Mouse (Mus musculus): ENCODE measurements around the gene Wdr24.
"Not testable (repeated sequence)": the region's sequence is repeated elsewhere in the genome, so short reads cannot be mapped to it uniquely, and the experiment has no call there.

The Wdr24 gene

DNA sequence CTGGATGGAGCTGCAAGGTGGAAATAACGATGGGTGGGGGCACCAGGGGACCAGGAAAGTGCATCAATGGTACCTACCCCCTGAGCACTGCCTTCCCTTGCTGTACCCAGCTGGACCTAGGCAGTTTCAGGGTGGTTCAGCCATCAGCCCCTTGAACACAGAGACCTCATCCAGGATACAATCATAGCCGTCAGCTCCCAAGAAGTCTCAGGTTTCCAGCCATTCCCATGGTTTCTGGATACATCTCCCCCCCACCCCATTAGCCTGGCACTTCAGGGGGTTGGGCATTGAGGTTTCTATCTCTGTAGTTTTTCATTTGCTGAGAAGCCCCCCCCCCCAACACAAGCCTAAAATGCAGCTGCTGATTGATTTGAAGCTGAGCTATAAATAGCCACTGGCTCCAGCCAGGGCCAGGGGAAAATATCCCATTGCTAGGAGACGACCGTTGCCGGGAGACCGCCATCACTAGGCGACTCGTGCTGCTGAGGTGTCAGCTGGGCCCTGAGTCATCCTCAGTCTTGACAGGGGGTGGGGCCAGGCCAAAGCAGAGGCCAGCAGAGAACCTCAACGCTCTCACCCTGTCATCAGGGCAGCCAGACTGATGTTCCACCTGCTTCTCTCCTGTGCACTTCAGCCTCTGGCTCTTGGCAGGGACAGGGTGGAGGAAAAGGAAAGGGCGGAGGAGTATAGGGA is 20.5 kb upstream of the Wdr24 start:
- intact Hi-C loops (cut with DNase I) = loop anchor here (2.0 kb wide), 1 partner anchor 30 kb away; the partner anchor contains the start of gene Narfl

DNA sequence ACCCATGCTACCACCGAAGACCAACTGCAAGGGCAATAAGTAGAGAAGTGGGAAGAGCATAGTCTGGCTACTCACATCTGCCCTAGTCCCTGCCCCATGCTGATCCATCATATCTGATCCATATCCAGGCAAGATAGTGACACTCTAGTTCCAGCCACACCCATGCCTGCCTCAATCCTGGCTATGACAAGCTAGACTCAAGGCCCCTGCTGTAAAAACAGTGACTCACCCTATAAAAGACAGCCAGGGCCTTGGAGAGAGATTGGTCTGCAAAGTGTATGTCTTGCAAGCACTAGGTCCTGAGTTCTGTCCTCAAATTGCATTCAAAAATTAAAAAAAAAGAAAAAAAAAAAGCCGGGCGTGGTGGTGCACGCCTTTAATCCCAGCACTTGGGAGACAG is 16.9 kb upstream of the Wdr24 start:
- intact Hi-C loops (cut with DNase I) = no loop called here

DNA sequence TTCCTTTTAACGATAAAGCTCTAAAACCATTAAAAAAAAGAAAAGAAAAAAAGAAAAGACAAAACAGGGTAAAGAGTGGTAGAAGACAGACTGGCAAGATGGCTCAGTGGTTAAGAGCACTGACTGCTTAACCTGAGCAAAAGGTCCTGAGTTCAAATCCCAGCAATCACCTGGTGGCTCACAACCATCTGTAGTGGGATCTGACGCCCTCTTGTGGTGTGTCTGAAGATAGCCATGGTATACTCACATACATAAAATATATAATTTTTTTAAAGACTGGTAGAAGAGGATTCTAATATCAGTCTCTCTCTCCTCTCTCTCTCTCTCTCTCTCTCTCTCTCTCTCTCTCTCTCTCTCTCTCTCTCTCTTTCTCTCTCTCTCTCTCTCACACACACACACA is 16.0 kb upstream of the Wdr24 start:
- intact Hi-C loops (cut with DNase I) = not testable (repeated sequence)

DNA sequence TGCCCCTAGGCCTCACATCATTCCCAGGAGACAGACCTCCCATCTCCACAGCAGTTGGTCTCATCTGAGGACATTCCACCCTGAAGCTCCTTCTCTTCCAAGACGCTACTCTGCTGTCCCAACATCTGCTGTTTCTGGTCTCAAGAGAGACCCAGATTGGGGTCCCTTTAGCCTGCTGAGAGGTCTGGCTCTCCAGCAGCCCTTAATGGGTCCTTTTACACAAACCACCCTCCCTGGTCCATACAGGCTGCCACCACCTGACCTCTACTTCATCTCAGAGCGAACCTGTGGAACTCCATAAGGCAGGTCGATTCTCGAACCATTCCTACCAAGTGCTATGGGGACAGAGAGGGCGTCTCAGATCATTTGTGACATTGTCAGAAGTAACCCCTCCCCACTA is 15.4 kb upstream of the Wdr24 start:
- intact Hi-C loops (cut with DNase I) = no loop called here

DNA sequence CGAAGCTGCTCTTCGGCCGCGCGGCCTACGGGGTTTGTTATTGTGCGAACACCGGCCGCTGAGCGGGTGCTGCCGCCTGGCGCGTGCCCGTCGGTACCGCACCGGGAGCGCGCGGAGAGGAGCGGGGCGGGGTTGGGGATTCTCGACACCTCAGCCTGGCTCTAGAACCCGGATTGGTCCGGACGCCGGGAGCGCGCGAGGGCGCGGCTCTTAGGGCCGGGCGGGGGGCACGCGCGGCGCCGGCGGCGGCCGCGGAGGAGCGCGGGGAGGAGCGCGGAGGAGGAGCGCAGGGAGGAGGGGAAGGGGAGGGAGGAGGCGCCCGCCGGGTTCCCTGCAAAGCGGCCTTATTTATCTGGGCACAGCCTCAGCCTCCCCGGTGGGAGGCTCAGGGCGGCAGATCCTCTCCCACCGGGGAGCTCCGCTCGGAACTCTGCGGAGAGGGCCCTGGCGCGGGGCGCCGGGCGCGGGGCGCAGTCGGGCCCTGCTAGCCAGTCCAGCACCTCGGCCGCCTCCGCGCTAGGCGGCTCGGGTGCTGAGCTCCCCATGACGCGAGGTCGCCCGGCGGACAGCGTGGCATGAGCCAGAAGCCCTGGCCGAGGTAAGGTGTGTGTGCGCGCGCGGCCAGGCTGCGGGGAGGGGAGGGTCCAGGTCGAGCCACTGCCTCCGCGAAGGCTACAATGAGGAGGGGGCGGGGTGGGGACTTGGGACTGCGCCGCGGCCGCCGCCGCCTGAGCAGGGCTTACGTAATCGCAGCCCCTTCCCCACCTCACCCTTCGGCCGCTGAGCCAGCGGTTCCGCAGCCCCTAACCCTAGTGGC is 14.4 kb upstream of the Wdr24 start, which contains the start of gene Fbxl16:
Gene Fbxl16 (plus strand): TSS at position 297 of the 817 bp plus-strand sequence.
- intact Hi-C loops (cut with DNase I) = no loop called here

DNA sequence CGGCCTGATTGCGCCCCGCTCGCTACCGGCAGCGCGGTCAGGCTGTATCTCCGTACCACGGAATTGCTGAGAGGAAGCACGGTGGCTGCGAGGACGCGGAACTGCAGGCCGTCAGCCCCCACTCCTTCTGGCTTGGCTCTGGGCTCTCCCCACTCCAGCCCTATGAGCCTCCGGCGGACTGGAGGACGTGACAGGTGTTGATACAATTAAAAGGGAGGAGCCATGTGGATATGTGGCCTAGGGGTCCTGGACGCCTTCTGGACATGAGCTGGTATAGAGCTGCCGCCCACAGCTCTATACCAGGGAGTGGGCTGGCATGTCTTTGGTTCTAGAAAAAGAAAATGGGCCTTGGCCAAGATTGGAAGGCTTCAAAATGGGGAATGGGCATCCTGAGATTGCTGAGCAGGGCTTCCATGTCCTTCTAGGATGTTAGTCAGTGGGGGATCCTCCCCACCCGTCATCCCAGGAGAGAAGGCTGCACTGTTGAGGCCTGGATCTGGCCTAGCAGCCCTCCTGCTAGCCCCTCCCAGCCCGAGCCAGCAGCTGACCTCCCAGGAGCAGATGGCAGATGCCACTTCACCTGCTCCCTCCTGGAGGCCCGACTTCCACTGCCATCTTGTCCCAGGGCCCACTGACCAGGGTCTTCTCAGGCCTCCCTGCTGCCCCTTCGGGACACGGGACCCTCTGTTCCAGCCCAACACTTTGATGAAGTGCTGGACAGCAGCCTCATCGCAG is 13.7 kb upstream of the Wdr24 start:
- intact Hi-C loops (cut with DNase I) = no loop called here

DNA sequence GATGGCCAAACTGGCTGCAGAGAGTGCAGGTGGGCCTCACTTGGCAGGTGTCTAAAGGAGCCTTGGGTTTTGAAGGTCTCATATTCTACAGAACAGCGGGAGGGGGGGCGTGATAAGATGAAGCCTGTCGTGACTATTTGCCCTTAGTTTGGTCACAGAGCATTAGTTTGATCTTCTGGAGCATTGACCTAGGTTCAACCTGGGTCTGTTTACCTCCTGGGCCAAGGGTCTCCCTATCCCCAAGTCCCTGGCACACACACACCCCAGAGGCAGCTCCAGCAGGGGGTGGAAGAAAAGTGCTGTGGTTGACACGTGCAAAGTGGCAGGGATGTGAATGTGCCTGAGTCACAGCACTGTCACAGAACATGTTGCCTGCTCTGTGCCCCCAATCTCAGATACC is 12.5 kb upstream of the Wdr24 start:
- intact Hi-C loops (cut with DNase I) = no loop called here

DNA sequence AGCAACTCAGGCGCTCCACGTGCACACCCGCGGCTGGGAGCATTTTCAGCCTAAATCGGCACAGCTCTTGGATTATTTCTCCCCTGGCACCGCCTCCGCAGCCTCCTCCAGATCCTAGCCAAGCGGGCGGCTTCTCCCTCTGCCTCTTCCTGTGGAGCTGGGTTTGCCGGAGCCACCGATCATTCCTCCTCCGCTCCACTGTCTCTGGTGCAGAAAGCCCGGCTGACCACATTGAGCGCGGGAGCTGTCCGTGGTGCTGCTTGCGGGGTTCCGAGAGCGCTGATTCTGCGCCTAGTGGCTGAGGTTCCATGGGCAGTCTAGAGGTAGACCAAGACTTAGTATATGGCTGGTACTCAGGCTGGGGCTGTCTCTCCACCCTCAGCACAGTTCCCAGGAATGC is 10.0 kb upstream of the Wdr24 start:
- intact Hi-C loops (cut with DNase I) = no loop called here

DNA sequence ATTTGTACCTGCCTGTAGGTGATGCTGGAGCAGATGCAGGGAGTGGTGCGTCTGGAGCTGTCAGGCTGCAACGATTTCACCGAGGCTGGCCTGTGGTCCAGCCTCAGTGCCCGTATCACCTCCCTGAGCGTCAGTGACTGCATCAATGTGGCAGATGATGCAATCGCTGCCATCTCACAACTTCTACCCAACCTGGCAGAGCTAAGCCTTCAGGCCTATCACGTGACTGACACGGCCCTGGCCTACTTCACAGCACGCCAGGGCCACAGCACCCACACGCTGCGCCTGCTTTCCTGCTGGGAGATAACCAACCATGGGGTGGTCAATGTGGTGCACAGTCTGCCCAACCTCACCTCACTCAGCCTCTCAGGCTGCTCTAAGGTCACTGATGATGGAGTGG is 5.8 kb upstream of the Wdr24 start:
- intact Hi-C loops (cut with DNase I) = no loop called here

DNA sequence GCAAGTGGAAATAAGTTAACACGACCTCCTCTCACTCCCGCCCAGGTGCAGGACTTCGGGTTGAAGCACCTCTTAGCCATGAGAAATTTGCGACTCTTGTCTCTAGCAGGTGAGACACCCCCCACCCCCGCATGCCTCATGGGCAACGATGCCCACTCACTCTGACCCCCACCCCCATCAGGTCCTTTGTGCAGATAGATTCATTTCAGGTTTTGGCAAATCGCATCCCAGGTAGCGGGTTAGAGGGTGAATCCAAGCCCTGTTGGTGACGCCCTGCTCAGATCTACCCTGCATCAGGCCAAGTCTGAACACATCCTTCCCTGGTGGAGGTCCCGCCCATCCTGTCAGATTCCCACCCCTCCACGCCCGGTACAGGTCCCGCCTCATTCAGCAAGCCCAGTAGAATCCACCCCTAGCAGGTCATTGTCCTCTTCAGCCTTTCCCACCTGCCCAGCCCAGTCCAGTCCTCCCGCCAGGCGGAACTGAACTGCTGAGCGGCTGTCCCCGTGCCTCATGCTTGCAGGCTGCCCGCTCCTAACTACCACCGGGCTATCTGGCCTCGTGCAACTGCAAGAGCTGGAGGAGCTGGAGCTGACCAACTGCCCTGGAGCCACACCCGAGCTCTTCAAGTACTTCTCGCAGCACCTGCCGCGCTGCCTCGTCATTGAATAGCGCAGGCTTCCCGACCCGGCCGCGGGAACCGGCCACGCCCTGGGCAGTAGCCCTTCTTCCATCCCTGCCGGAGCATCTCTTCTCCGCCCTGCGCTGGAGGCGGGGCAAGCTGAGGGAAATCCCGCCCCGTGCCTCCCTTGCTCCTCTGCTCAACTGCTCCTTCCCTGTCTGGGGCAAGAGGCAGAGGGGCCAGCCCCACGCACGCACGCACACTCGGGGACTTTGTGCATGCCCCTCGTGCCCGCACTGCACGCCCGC is 4.3 kb upstream of the Wdr24 start:
- intact Hi-C loops (cut with DNase I) = no loop called here

DNA sequence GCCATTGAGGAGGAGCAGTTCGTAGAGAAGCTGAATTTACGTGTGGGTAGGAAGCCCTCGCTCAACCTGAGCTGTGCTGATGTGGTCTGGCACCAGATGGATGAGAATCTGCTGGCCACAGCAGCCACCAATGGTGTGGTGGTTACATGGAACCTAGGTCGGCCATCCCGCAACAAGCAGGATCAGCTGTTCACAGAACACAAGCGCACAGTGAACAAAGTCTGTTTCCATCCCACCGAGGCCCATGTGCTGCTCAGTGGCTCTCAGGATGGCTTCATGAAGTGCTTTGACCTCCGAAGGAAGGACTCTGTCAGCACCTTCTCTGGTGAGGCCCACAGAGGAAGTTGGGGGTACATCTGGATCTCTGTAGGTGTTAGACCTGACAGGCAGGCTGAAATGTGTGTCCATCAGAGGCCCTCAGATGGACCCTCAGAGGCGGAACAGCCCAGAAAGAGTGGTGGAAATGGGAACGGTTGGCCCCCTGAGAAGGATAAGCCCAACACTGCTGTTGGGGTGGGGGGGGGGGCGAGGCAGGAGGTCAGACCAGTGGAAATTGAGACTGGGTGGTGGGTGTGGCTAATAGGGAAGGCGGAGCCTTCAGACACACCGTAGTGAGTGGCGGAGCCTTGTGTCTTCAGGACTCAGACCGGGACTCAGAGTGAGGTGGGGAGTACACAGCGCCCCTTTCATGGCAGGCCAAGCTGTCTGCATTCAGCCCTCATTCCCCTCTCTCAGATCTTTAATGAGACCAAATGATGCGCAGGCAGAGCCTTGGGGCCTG is 1.1 kb downstream of the Wdr24 start:
- intact Hi-C loops (cut with DNase I) = no loop called here

DNA sequence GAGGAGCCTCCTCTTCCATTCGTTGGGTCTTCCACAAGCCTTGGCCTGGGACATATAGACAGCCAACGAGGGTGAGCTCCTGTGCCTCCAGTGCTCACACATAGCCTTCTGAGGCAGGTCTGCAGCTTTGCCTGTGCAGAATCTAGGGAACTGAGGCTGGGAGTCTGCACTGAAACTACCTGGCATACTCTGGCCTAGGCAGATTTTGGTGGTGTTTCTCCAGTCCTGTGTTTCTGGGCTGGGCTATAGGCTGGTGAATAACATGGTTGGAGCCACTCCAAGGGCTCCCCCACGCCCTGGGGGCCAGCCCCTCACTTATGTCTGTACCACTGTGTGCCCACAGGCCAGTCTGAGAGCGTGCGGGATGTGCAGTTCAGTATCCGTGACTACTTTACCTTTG is 1.9 kb downstream of the Wdr24 start:
- intact Hi-C loops (cut with DNase I) = no loop called here

DNA sequence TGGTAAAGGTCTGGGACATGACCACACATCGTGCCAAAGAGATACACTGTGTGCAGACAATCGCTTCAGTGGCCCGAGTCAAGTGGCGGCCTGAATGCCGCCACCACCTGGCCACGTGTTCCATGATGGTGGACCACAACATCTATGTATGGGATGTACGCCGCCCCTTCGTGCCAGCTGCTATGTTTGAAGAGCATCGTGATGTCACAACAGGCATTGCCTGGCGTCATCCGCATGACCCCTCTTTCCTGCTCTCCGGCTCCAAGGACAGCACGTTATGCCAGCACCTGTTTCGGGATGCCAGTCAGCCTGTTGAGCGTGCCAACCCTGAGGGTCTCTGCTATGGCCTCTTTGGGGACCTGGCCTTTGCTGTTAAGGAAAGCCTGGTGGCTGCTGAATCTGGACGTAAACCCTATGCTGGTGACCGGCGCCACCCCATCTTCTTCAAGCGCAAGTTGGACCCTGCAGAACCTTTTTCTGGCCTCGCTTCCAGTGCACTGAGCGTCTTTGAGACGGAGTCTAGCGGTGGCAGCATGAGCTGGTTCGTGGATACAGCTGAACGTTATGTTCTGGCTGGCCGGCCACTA is 2.6 kb downstream of the Wdr24 start:
- intact Hi-C loops (cut with DNase I) = no loop called here

DNA sequence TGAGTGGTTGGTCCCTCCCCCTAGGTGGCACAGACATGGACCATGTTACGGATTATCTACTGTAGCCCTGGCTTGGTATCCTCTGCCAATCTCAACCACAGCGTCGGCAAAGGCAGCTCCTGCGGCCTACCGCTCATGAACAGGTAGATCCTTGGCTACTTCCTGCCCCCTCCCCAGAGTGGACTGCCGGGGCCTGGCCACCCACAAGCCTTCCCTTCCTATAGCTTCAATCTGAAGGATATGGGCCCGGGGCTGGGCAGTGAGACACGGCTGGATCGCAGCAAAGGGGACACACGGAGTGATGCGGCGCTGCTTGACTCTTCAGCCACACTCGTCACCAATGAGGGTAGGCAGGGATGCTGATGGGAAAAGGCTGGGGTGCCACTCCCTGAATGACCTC is 3.6 kb downstream of the Wdr24 start:
- intact Hi-C loops (cut with DNase I) = no loop called here

DNA sequence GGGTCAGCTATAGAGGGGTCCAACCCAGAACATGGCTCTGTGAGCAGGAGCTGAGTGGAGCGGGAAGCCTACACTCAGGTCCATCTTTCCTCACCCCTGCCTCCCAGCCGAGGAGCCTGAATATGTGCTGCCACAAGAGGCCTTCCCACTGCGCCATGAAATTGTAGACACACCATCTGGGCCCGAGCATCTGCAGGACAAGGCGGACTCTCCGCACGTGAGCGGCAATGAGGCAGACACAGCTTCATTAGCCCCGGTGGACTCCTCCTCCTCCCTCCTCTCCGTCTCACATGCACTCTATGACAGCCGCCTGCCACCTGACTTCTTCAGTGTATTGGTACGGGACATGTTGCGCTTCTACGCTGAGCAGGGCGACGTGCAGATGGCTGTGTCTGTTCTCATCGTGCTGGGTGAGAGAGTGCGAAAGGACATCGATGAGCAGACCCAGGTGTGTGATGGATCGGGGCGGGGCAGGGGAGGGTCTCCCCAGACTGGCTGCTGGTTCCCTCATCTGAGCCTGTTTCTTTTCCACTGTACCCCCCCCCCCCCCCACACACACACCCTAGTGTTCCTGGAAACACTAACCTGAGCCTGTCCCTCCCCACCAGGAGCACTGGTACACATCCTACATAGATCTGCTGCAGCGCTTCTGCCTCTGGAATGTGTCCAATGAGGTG is 4.3 kb downstream of the Wdr24 start:
- intact Hi-C loops (cut with DNase I) = no loop called here

DNA sequence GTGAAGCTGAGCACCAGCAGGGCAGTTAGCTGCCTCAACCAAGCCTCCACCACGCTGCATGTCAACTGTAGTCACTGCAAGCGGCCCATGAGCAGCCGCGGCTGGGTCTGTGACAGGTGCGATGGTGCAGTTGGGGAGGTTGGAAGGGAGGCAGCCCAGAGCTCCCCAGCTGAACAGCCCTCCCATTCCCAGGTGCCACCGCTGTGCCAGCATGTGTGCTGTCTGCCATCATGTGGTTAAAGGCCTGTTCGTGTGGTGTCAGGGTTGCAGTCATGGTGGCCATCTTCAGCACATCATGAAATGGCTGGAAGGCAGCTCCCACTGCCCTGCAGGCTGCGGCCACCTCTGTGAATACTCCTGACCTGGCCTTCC is 4.8 kb downstream of the Wdr24 start:
- intact Hi-C loops (cut with DNase I) = no loop called here

DNA sequence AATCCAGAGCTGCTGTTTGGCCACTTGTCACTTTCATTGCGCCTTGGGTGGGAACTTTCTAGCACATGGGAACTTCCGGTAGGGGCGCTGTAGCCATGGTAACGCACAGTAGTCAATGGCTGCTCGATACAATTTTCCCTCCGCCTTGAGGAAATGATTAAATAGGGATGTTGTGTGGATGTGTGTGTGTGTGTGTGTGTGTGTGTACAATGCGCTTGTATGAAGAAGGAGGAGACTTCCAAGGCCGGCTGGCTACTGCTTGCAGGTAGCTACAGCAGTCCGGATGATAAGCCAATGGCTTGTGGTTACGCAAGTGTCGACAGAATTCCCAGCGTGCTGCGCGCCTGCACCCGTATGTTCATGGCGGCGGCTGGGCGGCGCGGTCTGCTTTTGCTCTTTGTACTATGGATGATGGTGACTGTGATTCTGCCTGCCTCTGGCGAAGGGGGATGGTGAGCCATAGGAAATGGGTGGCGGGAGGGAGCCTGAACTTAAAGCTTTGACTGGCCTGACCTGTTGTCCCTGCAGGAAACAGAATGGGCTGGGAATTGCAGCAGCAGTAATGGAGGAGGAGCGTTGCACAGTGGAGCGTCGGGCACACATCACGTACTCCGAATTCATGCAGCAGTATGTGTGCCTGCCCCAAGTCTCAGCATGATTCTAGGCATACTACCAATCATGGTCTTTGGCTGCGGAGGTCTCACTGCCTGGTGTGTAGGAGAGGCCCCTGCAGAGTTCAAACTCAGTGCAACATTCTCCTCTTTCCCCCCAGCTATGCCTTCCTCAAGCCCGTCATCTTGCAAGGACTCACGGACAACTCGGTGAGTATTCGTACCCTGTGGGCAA is 5.5 kb downstream of the Wdr24 start, which contains the start of gene Jmjd8:
Gene Jmjd8 (plus strand): TSS at position 156 of the 846 bp plus-strand sequence.
- intact Hi-C loops (cut with DNase I) = no loop called here

DNA sequence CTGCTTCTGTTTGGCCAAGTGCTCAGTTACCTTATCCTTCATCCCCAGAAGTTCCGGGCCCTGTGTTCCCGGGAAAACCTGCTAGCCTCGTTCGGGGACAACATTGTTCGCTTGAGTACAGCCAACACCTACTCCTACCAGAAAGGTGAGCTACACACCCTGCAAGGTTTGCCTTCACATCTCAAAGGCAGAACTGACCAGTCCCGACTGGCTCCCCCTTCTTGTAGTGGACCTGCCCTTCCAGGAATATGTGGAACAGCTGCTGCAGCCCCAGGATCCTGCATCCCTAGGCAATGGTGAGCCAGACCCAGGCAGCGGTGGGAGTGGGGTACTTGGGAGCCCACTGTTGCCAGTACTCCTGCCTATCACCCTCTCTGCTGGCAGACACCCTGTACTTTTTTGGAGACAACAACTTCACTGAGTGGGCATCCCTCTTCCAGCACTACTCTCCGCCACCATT is 6.2 kb downstream of the Wdr24 start:
- intact Hi-C loops (cut with DNase I) = no loop called here
